Mouse (Mus musculus) layer of hippocampus, postnatal 25 days (tissue): Measurements from ENCODE around the gene Pbld1. TPM values are rescaled to one million over a fixed set of nuclear protein-coding genes. Genes with fewer than 3 reads are reported as not detected.

ENCODE experiments used
- DNase-seq, 2 experiments: peaks; one replicate each; pipeline ENCODE4 v3.0.0; 2022; ENCODE audit warnings: mixed read lengths in 2 of 2, low spot score in 1 of 2; ENCODE audit errors: extremely low spot score in 1 of 2
- total RNA-seq, 2 experiments: library from RNA; stranded (reverse); gene quantifications; 2 replicates each; pipeline ENCODE4 v1.2.3; 2021

Pbld1 gene
- under 1 TPM; 0.30 to 0.31 TPM for total RNA-seq

- no peak for DNase-seq
Measured at GRCm38 (mm10) chr10:63059862-63060261, at the start of gene Pbld1. Gene Pbld1, plus strand, starts transcription at chr10:63060162.

DNA sequence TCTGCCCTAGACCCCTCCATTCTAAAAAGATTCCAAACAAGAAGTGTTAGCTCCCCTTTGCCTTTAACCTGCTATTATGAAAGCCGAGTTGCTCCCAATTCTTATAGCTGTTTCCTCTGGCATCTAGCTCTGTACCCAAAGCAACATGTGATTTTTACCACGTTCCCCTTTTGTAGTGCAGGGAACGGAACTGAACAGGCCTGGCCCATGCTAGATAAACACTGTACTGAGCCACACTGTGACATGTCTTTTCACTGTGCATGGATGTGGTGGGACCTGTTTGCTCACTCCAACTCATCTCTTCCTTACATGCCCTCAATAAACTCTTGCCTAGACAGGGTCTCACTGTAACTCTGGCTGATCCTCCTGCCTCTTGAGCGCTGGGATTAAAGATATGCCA, 49.7 kb upstream of the Pbld1 start:
- DNase-seq = no peak

- DNase-seq = no peak
Measured at GRCm38 (mm10) chr10:63011556-63011955, 48.4 kb upstream of the Pbld1 start.

GRCm38 (mm10) chr10:63013476-63013875, 46.5 kb upstream of the Pbld1 start:
- DNase-seq = no peak

- no peak for DNase-seq
Measured at GRCm38 (mm10) chr10:63014168-63014567, 45.8 kb upstream of the Pbld1 start.

DNA sequence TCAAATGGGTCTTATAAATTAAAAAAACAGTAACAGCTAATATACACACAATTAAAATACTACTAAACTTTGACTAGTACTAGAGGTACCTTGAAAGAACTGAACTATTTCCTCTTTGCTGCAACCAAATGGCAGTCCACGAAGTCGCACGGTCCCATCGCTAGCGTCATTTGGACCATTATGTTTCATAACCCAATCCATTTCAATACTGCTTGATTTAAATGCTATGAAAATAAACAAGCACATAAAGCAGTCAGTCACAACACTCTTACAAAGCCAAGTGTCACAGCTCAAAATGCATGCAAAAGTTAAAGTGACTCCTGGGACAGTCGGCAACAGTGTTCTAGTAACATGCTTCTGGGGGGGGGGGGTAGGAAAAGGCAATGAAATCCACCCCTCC, 40.7 kb upstream of the Pbld1 start:
- DNase-seq = no peak

GRCm38 (mm10) chr10:63021702-63022101, 38.3 kb upstream of the Pbld1 start:
- no peak for DNase-seq

DNA sequence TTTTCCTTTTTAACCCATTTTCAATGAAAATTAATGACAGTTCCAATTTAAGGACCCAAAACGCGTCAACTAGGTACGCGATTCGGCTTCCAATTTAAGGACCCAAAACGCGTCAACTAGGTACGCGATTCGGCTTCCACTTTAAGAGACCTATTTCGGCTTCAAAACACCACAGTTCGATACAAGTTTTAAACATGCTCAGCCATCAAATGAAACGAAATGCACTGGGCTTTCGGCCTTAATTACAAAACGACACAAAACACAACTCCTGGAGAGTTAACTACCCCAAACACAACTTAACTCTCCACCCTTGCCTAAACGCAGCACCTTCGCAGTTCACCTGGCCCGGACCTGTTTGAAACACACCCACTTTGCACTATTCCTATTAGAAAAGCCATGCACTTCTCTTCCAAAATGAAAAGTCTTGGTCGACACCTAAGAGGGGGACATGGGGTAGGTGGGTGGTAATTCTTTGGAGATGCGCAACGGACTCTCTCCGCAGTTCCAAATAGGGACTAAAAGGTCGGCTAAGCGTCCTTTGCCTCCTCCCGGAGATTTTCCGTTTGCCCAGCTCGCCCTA, 37.3 kb upstream of the Pbld1 start:
- no peak for DNase-seq

DNA sequence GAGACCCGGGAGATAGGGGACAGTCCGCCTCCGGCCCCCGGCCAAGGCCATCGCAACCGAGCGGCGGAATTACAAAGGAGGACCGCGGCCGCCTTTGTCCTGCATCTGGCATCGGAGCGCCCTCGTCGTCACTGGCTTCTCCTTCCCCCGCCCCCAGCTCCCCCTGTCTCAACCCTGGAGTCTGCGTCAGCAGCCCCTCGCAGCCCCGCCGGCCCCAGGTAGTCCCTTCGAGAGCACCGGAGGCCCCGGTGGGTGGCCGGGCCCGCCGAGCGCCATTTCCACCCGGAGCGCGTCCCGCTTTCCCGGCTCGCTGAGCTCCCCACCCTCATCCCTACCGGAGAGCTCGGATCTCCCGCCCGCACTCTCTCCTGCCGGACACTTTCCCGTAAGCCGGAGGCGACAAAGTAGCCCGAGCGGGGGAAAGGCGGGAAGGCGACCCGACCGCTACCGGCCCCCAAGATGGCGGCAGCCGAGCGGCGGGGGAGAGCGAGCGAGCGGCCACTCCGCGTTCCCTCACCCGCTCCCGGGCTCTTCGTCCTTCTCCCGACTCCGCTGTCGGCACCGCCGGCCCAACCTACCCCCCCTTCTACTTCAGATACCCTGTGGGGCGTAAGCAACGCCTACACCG, 36.7 kb upstream of the Pbld1 start:
- DNase-seq = peak; percentile 54 to 70

DNA sequence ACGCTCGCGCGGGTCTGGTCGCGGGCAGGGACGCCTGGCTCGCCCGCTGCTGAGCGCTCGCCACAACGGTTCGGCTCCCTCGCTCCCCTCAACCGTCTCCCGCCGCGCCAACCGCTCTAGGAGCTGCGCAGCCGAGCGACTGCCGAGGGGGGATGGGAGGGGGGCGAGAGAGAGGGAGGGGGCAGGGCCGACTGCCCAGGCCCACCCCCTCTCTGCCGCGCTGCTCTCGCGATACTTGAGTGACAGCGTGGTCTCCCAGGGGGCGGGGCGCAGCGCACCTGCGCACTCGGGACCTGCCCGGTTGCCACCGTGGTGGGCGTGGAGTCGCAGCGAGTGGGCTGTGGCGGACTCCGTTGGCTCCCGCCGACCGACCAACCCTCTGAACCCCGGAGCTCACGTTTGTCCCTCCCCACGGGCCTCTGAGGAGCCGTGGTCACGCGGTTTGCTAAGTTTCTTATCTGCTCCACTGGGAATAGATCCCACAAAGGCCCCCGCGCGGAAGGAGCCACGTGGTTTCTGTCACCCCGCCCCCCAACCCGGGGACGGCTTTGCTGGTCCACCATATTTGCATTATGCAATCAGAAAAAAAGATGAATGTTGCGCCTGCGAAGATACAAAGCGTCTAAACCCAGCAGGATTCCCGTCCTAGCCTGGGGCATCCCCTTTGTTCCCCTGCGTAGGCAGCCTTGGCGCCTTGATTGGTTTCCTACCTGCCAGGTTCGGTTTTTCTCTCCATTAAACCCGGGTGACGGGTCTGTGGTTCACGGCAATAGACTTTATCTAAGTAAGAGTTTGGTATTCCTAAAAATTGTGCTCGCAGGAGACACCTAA, 36.0 kb upstream of the Pbld1 start, which contains the start of the genes Hnrnph3 and Pbld2:
Gene Hnrnph3 (minus strand): TSS at position 469 of the 831 bp plus-strand sequence.
Gene Pbld2 (plus strand): TSS at position 567 of the 831 bp plus-strand sequence.
- peak; percentile 94 to 98 for DNase-seq

DNA sequence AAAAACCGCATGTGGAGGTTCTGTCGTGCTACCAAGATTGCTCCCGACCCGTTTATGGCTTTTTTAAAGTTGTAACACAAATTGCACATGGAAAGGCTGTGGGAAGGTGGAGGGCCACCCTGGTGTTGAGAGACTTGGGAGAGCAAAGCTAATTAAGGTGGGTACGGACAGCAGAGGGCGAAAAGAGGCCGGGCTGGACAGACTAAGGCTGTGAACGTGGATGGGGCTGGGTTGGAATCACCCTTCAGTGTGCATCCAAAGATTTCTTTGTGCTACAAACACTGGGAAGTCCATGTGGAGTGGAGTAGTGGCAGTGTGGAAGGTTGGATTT, 35.4 kb upstream of the Pbld1 start:
- DNase-seq = peak in 1 of 2 experiments; percentile 39

GRCm38 (mm10) chr10:63025016-63025415, 34.9 kb upstream of the Pbld1 start:
- DNase-seq = no peak

- no peak for DNase-seq
Measured at GRCm38 (mm10) chr10:63025491-63026011, 34.4 kb upstream of the Pbld1 start.

DNA sequence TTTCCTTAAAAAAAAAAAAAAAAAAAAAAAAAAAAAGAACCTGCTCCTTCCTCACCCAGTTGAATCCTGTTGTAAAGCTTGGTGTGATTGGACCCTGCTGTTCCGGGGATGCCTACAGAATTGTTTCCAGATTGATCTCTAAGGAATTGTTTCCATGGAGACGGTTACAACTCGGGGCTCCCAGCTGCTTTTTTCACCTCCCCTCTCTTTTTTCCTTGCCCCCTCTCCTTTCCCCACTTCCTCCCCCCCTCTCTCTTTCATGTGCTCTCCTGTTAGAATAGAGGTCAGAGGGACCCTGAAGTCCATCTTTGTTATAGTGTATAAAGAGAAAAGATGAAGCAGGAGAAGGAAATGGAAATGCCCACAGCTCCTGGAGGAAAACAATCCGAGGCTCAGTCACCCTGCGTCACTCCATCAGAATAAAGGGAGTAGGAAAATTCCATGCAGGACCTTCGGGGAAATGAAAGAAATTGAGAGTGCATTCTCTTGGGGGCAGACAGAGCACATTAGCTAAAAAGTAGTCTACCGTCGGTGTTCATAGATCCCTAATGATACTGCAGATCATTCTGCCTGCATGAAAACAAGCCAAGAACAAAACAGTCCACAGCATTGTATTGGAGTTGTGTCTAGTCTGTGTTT, 33.7 kb upstream of the Pbld1 start:
- DNase-seq = no peak

DNA sequence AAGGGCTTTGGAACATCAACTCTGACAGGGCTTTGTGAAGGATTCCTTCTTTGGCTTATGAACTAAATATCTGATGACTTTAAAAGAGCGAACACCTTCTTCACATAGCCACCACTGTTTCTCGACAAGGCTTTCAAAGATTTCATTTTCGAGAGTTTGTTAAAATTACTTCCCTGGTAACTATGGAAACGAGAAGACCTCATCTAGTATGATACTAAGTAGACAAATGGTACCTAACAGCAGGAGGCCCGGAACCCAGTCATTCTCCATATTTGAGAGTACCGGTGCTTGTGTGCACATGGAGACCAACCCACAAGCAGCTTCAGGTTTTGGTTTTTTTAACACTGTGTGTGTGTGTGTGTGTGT, 33.2 kb upstream of the Pbld1 start:
- DNase-seq = no peak

DNA sequence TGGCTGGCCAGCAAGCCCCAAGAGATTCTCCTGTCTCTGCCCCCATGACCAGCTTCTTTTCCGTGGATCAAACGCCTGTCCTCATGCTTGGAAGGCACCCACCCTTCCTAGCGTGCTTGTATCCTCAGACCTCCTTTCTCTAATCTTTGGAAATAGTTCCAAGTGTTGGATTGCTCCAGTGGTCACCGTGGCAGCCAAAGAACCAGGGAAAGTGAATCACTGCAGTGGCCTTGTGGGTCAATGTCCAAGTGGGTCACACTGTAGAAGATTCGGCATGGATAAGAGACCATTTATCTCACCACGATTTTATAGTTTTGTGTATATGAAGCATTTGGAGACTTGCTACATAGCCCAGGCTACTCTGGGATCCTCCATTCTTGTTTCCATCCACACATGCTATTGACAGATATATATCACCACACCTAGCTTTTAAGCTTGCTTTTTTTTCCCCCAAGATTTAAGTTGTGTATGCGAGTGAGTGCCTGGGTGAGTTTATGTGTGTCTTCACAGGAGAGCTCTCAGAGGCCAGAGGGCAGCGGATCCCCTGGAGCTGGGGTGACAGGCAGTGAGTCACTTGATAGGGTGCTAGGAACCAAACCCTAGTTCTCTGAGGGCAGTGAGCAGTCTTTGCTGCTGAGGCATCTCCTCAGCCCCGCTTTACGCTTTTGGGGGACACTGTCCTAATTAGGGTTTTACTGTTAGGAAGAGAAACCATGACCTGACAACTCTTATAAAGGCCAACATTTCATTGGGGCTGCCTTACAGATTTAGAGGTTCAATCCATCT, 32.4 kb upstream of the Pbld1 start:
- no peak for DNase-seq

GRCm38 (mm10) chr10:63028396-63028795, 31.6 kb upstream of the Pbld1 start:
- DNase-seq = no peak

DNA sequence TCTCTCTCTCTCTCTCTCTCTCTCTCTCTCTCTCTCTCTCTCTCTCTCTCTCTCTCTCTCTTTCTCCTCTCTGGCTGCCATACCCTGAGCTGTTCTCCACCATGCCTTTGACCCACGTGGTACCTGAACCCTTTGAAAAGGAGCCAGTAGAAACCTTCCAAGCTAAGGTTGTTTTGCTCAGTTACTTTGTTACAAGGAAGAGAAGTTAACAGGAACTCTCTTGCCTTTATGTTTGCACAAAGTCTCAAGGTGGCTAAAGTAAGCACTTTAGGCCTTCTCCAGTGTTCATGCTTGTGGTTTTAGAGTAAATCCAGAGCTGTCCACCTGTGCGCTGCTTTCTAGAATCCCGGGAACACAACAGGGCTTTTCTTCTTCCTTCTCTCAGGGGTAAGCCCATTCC, 27.7 kb upstream of the Pbld1 start:
- DNase-seq = no peak

- no peak for DNase-seq
Measured at GRCm38 (mm10) chr10:63032956-63033355, 27.0 kb upstream of the Pbld1 start.
